Mouse (Mus musculus) MEL (cell line): ENCODE measurements around the gene Map1s. TPM values are rescaled to one million over a fixed set of nuclear protein-coding genes. Genes with fewer than 3 reads are reported as not detected.
A peak's percentile ranks its signal among the peaks of the same experiment; 100 is the strongest.

Source experiments
- DNase-seq: peaks from one replicate; pipeline ENCODE4 v3.0.0; 2011; ENCODE audit warnings: low read depth, low spot score
- H3K27ac ChIP-seq: 2 replicates; pipeline ENCODE4 v1.5.1; 2012; ENCODE audit warnings: low read depth, mild to moderate bottlenecking, control low read depth, low read length, moderate library complexity; ENCODE audit not compliant: control insufficient read depth
- H3K27me3 ChIP-seq, 2 experiments: fragments of 150-350 bp in 1 of 2; sonication (generic) in 1 of 2; 2 replicates each; pipeline ENCODE4 v1.6.1; 2012; ENCODE audit warnings: low read length in 2 of 2, mild to moderate bottlenecking in 2 of 2, improper control_type of control experiment in 1 of 2, moderate library complexity in 1 of 2; ENCODE audit not compliant: insufficient read depth in 2 of 2, control insufficient read depth in 1 of 2
- H3K36me3 ChIP-seq, 2 experiments: 2 replicates each; pipeline ENCODE4 v1.6.1; 2012 to 2014; ENCODE audit warnings: low read length in 2 of 2, improper control_type of control experiment in 1 of 2, inconsistent platforms in 1 of 2, mild to moderate bottlenecking in 1 of 2; ENCODE audit not compliant: insufficient read depth in 2 of 2, control insufficient read depth in 1 of 2
- H3K4me1 ChIP-seq, 2 experiments: fragments of 150-350 bp in 1 of 2; sonication (generic) in 1 of 2; 2 replicates each; pipeline ENCODE4 v1.6.1; 2012; ENCODE audit warnings: low read length in 2 of 2, improper control_type of control experiment in 1 of 2, mild to moderate bottlenecking in 1 of 2; ENCODE audit not compliant: insufficient read depth in 2 of 2, control insufficient read depth in 1 of 2
- H3K4me3 ChIP-seq, 2 experiments: fragments of 150-350 bp in 1 of 2; sonication (generic) in 1 of 2; 2 replicates each; pipeline ENCODE4 v1.5.1; 2012; ENCODE audit warnings: low read depth in 2 of 2, low read length in 2 of 2, mild to moderate bottlenecking in 2 of 2, moderate library complexity in 2 of 2, control low read depth in 1 of 2, improper control_type of control experiment in 1 of 2; ENCODE audit not compliant: control insufficient read depth in 1 of 2, insufficient read depth in 1 of 2
- H3K79me2 ChIP-seq: 2 replicates; pipeline ENCODE4 v1.6.1; 2012; ENCODE audit warnings: mild to moderate bottlenecking, low read length, moderate library complexity; ENCODE audit not compliant: control insufficient read depth, poor library complexity, insufficient read depth
- H3K9ac ChIP-seq: 2 replicates; pipeline ENCODE4 v1.6.1; 2012; ENCODE audit warnings: low read depth, mild to moderate bottlenecking, control low read depth, low read length, moderate library complexity; ENCODE audit not compliant: control insufficient read depth, poor library complexity, severe bottlenecking
- H3K9me3 ChIP-seq: fragments of 150-350 bp; sonication (generic); replicated peaks from 2 replicates; pipeline ENCODE4 v1.6.1; 2012; ENCODE audit warnings: mild to moderate bottlenecking, low read length, improper control_type of control experiment, moderate library complexity; ENCODE audit not compliant: insufficient read depth
- BHLHE40 ChIP-seq: IDR thresholded peaks from 2 replicates; pipeline ENCODE4 v1.6.1; 2012; ENCODE audit warnings: low read depth, mild to moderate bottlenecking, inconsistent platforms, low read length, improper control_type of control experiment, borderline replicate concordance
- ELF1 ChIP-seq: IDR thresholded peaks from 2 replicates; pipeline ENCODE4 v1.6.1; 2014; ENCODE audit warnings: low read depth, mild to moderate bottlenecking, inconsistent platforms, low read length, improper control_type of control experiment, moderate library complexity
- EP300 ChIP-seq, 2 experiments: IDR thresholded peaks; 2 replicates each; pipeline ENCODE4 v1.6.1; 2011; ENCODE audit warnings: improper control_type of control experiment in 2 of 2, low read length in 2 of 2, low read depth in 1 of 2, mild to moderate bottlenecking in 1 of 2
- GATA1 ChIP-seq: IDR thresholded peaks from 2 replicates; pipeline ENCODE4 v1.6.1; 2011; ENCODE audit warnings: low read depth, low read length, improper control_type of control experiment
- HCFC1 ChIP-seq: IDR thresholded peaks from 2 replicates; pipeline ENCODE4 v1.6.1; 2012; ENCODE audit warnings: low read depth, mild to moderate bottlenecking, inconsistent platforms, low read length, improper control_type of control experiment, moderate library complexity
- JUND ChIP-seq: IDR thresholded peaks from 2 replicates; pipeline ENCODE4 v1.6.1; 2011; ENCODE audit warnings: low read depth, mild to moderate bottlenecking, improper control_type of control experiment, low read length
- MAFK ChIP-seq: IDR thresholded peaks from 2 replicates; pipeline ENCODE4 v1.6.1; 2011; ENCODE audit warnings: low read depth, mild to moderate bottlenecking, low read length, improper control_type of control experiment, borderline replicate concordance
- MAX ChIP-seq: IDR thresholded peaks from 2 replicates; pipeline ENCODE4 v1.6.1; 2011; ENCODE audit warnings: low read length, improper control_type of control experiment
- MAZ ChIP-seq: IDR thresholded peaks from 2 replicates; pipeline ENCODE4 v1.6.1; 2012; ENCODE audit warnings: low read depth, mild to moderate bottlenecking, inconsistent platforms, low read length, improper control_type of control experiment
- MEF2A ChIP-seq: IDR thresholded peaks from 2 replicates; pipeline ENCODE4 v1.6.1; 2014; ENCODE audit warnings: low read depth, mild to moderate bottlenecking, inconsistent platforms, low read length, improper control_type of control experiment; ENCODE audit not compliant: poor library complexity, insufficient replicate concordance, severe bottlenecking; ENCODE audit errors: extremely low read depth
- MYB ChIP-seq: IDR thresholded peaks from 2 replicates; pipeline ENCODE4 v1.6.1; 2011; ENCODE audit warnings: mild to moderate bottlenecking, low read depth, low read length, improper control_type of control experiment
- MYC ChIP-seq: IDR thresholded peaks from 2 replicates; pipeline ENCODE4 v1.6.1; 2011; ENCODE audit warnings: low read depth, mild to moderate bottlenecking, low read length, improper control_type of control experiment, moderate library complexity
- NELFE ChIP-seq: IDR thresholded peaks from 2 replicates; pipeline ENCODE4 v1.6.1; 2011; ENCODE audit warnings: low read depth, low read length, improper control_type of control experiment
- NRF1 ChIP-seq: IDR thresholded peaks from 2 replicates; pipeline ENCODE4 v1.6.1; 2014; ENCODE audit warnings: low read depth, mild to moderate bottlenecking, inconsistent platforms, low read length, improper control_type of control experiment, moderate library complexity; ENCODE audit not compliant: poor library complexity, insufficient read depth, severe bottlenecking
- POLR2A ChIP-seq, 2 experiments: IDR thresholded peaks; 2 replicates each; pipeline ENCODE4 v1.6.1; 2011 to 2012; ENCODE audit warnings: low read length in 2 of 2, mild to moderate bottlenecking in 2 of 2, control low read depth in 1 of 2, improper control_type of control experiment in 1 of 2, low read depth in 1 of 2, moderate library complexity in 1 of 2; ENCODE audit not compliant: control insufficient read depth in 1 of 2, insufficient read depth in 1 of 2, poor library complexity in 1 of 2
- POLR2AphosphoS2 ChIP-seq: IDR thresholded peaks from 2 replicates; pipeline ENCODE4 v1.6.1; 2011; ENCODE audit warnings: low read length, improper control_type of control experiment
- POLR2AphosphoS5 ChIP-seq: IDR thresholded peaks from 2 replicates; pipeline ENCODE4 v1.6.1; 2012; ENCODE audit warnings: low read depth, borderline replicate concordance, mild to moderate bottlenecking, inconsistent platforms, low read length, moderate library complexity, mixed read lengths
- RAD21 ChIP-seq: IDR thresholded peaks from 2 replicates; pipeline ENCODE4 v1.6.1; 2011; ENCODE audit warnings: mild to moderate bottlenecking, low read depth, low read length, improper control_type of control experiment
- RCOR1 ChIP-seq: IDR thresholded peaks from 2 replicates; pipeline ENCODE4 v1.6.1; 2012; ENCODE audit warnings: low read depth, mild to moderate bottlenecking, inconsistent platforms, low read length, improper control_type of control experiment
- TAL1 ChIP-seq: IDR thresholded peaks from 2 replicates; pipeline ENCODE4 v1.6.1; 2012; ENCODE audit warnings: mild to moderate bottlenecking, inconsistent platforms, low read length, moderate library complexity, mixed read lengths
- TBP ChIP-seq: IDR thresholded peaks from 2 replicates; pipeline ENCODE4 v1.8.0; 2011; ENCODE audit warnings: low read depth, low read length, improper control_type of control experiment
- TCF12 ChIP-seq: IDR thresholded peaks from 2 replicates; pipeline ENCODE4 v1.6.1; 2014; ENCODE audit warnings: low read depth, mild to moderate bottlenecking, inconsistent platforms, low read length, improper control_type of control experiment, moderate library complexity
- UBTF ChIP-seq: IDR thresholded peaks from 2 replicates; pipeline ENCODE4 v1.6.1; 2012; ENCODE audit warnings: low read depth, mild to moderate bottlenecking, inconsistent platforms, low read length, improper control_type of control experiment, moderate library complexity, borderline replicate concordance; ENCODE audit not compliant: insufficient read depth
- USF1 ChIP-seq: IDR thresholded peaks from 2 replicates; pipeline ENCODE4 v1.6.1; 2014; ENCODE audit warnings: low read depth, mild to moderate bottlenecking, inconsistent platforms, low read length, improper control_type of control experiment, moderate library complexity
- USF2 ChIP-seq, 2 experiments: IDR thresholded peaks; 2 replicates each; pipeline ENCODE4 v1.6.1; 2011 to 2012; ENCODE audit warnings: improper control_type of control experiment in 2 of 2, low read length in 2 of 2, borderline replicate concordance in 1 of 2, inconsistent platforms in 1 of 2, low read depth in 1 of 2, mild to moderate bottlenecking in 1 of 2; ENCODE audit not compliant: insufficient read depth in 1 of 2
- ZKSCAN1 ChIP-seq: IDR thresholded peaks from 2 replicates; pipeline ENCODE4 v1.6.1; 2012; ENCODE audit warnings: low read depth, mild to moderate bottlenecking, inconsistent platforms, low read length, improper control_type of control experiment, moderate library complexity
- ZNF384 ChIP-seq: IDR thresholded peaks from 2 replicates; pipeline ENCODE4 v1.6.1; 2012; ENCODE audit warnings: low read depth, mild to moderate bottlenecking, inconsistent platforms, low read length, improper control_type of control experiment
- polyA plus RNA-seq, 2 experiments: library from polyadenylated mRNA; stranded (reverse) in 1 of 2; unstranded in 1 of 2; fragments of >175 nt in 1 of 2; fragments of >200 nt in 1 of 2; gene quantifications; 2 replicates each; pipeline versions ENCODE4 v1.2.1 to v1.2.4; 2012; ENCODE audit warnings: low replicate concordance in 2 of 2, low read depth in 1 of 2; ENCODE audit not compliant: insufficient read length in 2 of 2, insufficient read depth in 1 of 2, missing spikeins in 1 of 2
- total RNA-seq: library from RNA; depleted of rRNA; stranded (reverse); fragments of 300-350 nt; gene quantifications from 2 replicates; pipeline ENCODE4 v1.2.3, GENCODE M21; 2012

Gene Map1s
- total and polyA plus RNA-seq, 3 experiments, result 51.0 to 53.3 TPM; not detected in 1

- DNase-seq, result no peak
- Histone ChIP-seq H3K4me1 (peaks cover 0 to 32% of the 10 kb centered on the region in 2 experiments; a peak in 3 of 4 replicates), H3K27me3 (no peaks in the 10 kb centered on the region), H3K36me3 (peaks cover 0 to 16% of the 10 kb centered on the region in 2 experiments; a peak in 2 of 4 replicates)
- TF ChIP-seq POLR2A (IDR thresholded peaks at IDR 0.05; ENCODE audit: control insufficient read depth in 1 of 2, insufficient read depth in 1 of 2, low read depth in 1 of 2, low read length in 2 of 2, poor library complexity in 1 of 2) (no peak), USF1 (no peak), UBTF (no peak), MEF2A (no peak)
- TF ChIP-seq, all 39 proteins: peak for 0
- Histone ChIP-seq H3K79me2 (peaks cover 26% of the 10 kb centered on the region), H3K4me3 (peak overlapping the region; percentile 78 to 80), H3K27ac (peak overlapping the region; percentile 51), H3K9me3 (no peaks in the 10 kb centered on the region), H3K9ac (peak overlapping the region; percentile 92)
These were observed 285 bp upstream of the Map1s start for GRCm38 (mm10) chr8:70905463-70905830.

- Histone ChIP-seq H3K36me3 (peaks cover 0 to 16% of the 10 kb centered on the region in 2 experiments; a peak in 3 of 4 replicates), H3K4me1 (peaks cover 0 to 32% of the 10 kb centered on the region in 2 experiments; a peak in 3 of 4 replicates), H3K27ac (no peak overlapping the region), H3K27me3 (no peaks in the 10 kb centered on the region), H3K79me2 (peaks cover 29% of the 10 kb centered on the region), H3K9ac (no peak overlapping the region; the same call in 1 of the 2 replicates), H3K9me3 (no peaks in the 10 kb centered on the region), H3K4me3 (no peak overlapping the region)
- peak; percentile 30 for DNase-seq
- TF ChIP-seq GATA1 (peak; percentile 45; the same call in 1 of the 2 replicates), RAD21 (no peak), BHLHE40 (peak; percentile 25; the same call in 1 of the 2 replicates), POLR2A (IDR thresholded peaks at IDR 0.05; ENCODE audit: control insufficient read depth in 1 of 2, insufficient read depth in 1 of 2, low read depth in 1 of 2, low read length in 2 of 2, poor library complexity in 1 of 2) (no peak), MYB (no peak), NELFE (no peak), TCF12 (peak; percentile 40; the same call in 1 of the 2 replicates), TBP (no peak), MAX (no peak), NRF1 (no peak), MAZ (no peak), ZKSCAN1 (no peak), USF2 (IDR thresholded peaks at IDR 0.05; ENCODE audit: borderline replicate concordance in 1 of 2, insufficient read depth in 1 of 2, low read depth in 1 of 2, low read length in 2 of 2) (no peak), HCFC1 (no peak), EP300 (IDR thresholded peaks at IDR 0.05; ENCODE audit: low read depth in 1 of 2, low read length in 2 of 2) (peak in 1 of 2 experiments; percentile 30; a peak in 1 of 4 replicates), RCOR1 (no peak), MYC (peak; percentile 53; the same call in 1 of the 2 replicates), MEF2A (peak; percentile 70; the same call in 1 of the 2 replicates), TAL1 (peak; percentile 30; the same call in 1 of the 2 replicates), POLR2AphosphoS2 (no peak), ELF1 (no peak), UBTF (no peak), JUND (no peak), MAFK (no peak), POLR2AphosphoS5 (no peak), ZNF384 (no peak)
These were observed 1.8 kb downstream of the Map1s start for GRCm38 (mm10) chr8:70907518-70907917.
